Mouse (Mus musculus): ENCODE measurements around the gene 4930550C14Rik. TPM values are rescaled to one million over a fixed set of nuclear protein-coding genes. Genes with fewer than 3 reads are reported as not detected.

Gene 4930550C14Rik
- 0.66 and 1.1 TPM in 2 replicates for polyA plus RNA-seq (2012; rRNA removed)

DNA sequence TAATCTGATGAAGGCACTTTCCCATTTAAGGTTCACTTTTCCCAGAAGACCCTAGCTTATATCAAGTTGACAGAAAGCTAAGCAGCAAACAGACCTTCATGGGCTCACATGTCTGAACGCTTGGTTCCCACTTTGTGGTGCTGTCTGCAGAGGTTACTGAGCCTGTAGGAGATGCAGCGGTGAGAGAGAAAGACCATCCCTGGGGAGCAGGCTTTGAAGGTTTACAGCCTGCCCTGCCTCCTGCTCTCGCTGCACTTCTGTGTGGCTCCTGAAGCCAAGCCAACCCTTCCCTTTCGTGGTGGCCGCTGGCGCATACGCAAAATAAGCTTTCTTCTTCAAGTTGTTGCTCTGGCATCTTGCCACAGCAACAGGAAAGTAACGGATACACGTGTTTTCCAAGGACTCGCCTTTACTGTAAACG is at the start of gene 4930550C14Rik:
Gene 4930550C14Rik (plus strand): TSS at position 35 of the 421 bp plus-strand sequence.
- DNase-seq (ENCODE audit: extremely low spot score in 1 of 2, low spot score in 1 of 2): no peak

DNA sequence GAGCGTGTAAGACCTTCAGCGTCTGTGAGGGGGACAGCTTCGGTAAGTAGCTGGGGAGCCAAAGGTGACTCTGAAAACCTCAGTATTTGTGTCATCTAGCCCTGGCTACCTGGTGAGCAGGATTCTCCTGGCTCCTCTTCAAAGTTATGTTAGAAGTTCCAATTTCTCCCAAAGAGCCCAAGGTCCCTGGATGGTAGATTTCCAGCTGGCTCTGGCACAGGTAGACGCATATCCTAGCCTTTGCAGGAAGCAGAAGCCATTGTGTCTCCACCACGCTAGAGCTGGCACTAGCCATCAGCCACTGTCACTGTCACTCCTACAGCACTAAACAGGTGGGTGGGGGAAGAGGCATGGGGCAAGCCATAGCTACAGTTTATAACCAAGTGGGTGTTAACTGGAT is 49.0 kb upstream of the 4930550C14Rik start:
- DNase-seq (ENCODE audit: extremely low spot score in 1 of 2, low spot score in 1 of 2): no peak

DNA sequence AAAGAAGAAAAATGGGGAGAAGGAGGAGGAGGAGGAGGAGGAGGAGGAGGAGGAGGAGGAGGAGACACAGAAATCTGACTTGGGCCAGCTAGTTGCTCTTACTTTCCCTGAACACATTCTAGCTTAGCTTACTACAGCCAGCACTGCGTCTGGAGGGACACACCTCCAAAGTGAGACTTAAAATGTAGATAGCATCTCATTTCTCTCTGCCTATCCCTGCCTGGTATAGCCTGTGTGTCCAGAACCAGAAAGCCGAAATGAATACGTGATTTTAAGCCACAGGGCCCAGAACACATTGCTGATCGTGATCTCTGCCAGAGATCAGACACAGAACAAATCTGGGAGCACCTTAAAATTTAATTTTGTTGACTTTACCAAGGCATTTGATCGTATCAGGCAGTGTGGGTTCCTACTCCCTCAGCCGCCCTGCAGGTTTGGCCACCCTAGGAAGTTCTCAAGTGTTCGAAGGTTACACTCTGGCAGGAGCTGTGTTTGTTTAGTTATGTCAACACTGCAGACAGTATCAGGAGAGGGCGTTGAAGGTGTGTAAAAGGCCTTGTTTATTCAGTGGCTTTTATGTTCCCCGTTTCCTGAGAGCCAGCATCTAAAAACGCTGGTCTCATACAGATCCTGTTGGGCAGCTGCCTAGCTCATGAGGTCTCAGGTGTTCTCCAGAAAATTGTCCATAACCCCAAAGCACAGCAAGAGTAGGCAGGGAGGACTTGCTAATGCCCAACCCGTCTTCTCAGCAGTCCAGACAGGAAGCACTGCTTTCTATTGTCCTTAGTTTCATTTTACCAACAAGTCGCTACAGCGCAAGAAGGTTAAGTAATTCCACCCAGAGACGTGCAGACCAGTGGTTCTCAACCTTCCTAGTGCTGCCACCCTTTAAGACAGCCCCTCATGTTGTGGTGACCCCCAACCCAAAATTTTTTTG is 45.6 kb upstream of the 4930550C14Rik start:
- DNase-seq (ENCODE audit: extremely low spot score in 1 of 2, low spot score in 1 of 2): no peak

DNA sequence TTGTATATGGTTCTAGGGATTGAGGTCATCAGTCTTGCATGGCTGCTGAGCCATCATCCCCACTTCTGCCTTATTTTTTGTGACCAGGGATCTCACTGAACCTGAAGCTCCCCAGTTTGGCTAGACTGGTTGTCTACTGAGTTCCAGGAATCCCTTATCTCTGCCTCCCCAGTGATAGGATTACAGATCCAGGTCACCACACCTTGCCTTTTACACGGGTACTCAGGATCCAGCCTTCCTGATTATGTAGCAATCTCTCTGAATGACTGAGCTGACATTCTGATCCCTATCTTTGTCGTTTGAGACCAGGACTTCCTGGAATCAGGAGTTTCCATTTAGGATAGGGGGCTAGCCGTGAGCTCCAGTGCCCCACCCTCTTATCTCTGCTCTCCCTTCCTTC is 30.8 kb upstream of the 4930550C14Rik start:
- no peak for DNase-seq (ENCODE audit: extremely low spot score in 1 of 2, low spot score in 1 of 2)

DNA sequence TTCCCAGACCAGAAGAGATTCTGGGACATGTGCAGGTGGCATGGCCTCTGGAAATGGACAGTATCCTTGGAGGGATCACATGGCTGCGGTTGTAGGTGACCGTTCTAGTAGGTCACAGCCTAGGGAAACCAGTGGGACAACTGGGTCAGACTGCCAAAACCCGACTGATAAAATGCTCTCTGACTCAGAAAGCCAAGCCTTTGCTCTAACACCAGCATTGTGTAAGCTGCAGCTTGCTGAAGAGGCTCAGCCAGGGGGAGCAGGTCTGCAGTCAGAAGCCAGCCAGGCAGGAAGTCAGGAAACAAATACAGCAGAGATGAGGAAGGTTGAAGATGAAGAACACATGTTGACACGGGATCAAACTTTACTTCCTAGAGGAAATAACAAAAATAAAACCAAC is 26.2 kb upstream of the 4930550C14Rik start:
- no peak for DNase-seq (ENCODE audit: extremely low spot score in 1 of 2, low spot score in 1 of 2)

DNA sequence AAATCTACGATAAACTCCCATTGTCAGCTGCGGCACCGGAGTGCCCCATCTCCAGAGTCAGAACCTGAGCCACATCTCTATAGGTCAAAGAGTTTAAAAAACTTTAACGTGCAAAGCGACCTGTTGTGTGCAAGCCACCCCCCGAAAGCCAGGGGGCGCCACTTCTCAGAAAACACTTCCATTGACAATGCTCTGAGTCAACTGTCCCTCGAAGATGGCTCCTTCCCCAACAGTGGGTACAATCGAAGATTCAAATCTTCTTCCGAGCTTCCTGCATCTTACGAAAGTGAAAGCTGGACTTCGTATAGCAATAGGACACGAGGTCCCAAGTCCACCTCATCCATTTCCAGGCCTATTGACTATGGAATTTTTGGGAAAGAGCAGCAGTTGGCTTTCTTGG is 25.3 kb upstream of the 4930550C14Rik start:
- DNase-seq (ENCODE audit: extremely low spot score in 1 of 2, low spot score in 1 of 2): no peak

DNA sequence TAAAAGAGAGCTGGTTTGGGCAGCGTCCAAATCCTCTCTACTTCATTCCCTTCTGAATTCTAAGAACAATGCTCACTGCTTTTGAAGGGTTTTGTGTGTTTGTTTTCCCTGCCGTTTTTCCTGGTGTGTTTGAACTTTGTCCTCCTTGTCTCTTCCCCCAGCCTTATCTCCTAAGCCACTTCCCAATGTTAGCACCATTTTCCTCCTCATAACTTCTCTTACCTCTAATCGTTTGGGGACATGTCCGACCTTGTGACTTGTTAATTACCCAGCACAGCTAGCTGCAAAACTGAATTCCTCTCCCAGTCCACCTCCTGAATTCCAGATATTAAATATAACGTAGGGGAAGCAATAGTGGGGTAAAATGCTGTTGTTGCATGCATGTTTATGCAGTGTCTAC is 24.5 kb upstream of the 4930550C14Rik start:
- no peak for DNase-seq (ENCODE audit: extremely low spot score in 1 of 2, low spot score in 1 of 2)

DNA sequence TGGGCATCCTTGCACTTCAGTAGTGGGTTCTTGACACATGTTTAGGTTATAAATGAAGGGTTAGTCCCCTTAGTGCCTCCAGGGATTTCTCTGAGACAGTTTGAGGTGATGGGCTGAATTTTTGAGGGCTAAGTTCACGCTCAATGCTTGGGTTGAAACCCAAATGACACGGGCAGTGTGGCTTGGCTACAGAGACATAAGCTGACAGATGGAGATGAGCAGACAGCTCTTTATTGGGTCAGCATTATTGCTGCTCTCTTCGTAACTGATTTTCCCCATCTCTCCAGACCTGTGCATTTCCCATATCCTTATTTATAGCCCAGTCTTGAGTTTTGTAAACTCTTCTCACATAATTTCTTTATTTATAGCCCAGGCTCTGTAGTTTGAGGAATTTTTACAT is 24.0 kb upstream of the 4930550C14Rik start:
- DNase-seq (ENCODE audit: extremely low spot score in 1 of 2, low spot score in 1 of 2): no peak

DNA sequence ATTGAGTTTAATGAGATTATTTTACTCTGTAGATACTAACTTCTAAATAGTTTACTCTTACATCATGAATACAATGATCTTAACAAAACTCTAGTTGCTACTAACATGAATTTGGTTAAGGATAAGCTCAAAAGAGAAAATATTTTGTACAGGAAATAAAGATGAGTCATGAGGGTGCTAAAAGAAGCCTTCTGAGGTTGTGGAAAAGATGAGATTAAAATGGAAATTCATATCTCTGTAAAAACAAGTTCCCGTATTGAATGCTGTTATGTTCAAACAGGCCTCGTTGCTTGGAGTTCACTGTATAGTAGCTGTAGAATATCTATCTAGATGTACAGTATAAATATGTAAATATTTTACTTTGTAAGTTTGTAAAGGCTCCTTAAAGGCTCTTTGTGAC is 21.5 kb upstream of the 4930550C14Rik start:
- no peak for DNase-seq (ENCODE audit: extremely low spot score in 1 of 2, low spot score in 1 of 2)

DNA sequence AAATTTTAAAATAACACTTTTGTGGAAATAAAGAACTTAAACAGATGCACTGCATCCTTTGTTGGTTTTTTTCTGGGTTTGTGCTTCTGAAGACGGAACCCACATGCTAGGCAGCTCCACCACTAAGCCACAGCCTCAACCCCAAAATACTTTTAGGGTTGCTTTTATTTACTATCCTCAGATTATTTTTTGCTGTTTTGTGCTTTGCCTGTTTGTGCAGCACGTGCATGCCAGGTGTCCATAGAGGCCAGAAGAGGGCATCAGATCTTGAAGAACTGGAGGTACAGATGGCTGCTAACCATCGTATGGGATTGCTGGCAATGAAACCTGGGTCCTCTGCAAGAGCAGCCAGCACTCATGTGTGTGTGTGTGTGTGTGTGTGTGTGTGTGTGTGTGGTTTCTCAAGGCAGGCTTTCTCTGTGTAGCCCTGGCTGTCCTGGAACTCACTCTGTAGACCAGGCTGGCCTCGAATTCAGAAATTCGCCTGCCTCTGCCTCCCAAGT is 21.0 kb upstream of the 4930550C14Rik start:
- DNase-seq (ENCODE audit: extremely low spot score in 1 of 2, low spot score in 1 of 2): no peak

DNA sequence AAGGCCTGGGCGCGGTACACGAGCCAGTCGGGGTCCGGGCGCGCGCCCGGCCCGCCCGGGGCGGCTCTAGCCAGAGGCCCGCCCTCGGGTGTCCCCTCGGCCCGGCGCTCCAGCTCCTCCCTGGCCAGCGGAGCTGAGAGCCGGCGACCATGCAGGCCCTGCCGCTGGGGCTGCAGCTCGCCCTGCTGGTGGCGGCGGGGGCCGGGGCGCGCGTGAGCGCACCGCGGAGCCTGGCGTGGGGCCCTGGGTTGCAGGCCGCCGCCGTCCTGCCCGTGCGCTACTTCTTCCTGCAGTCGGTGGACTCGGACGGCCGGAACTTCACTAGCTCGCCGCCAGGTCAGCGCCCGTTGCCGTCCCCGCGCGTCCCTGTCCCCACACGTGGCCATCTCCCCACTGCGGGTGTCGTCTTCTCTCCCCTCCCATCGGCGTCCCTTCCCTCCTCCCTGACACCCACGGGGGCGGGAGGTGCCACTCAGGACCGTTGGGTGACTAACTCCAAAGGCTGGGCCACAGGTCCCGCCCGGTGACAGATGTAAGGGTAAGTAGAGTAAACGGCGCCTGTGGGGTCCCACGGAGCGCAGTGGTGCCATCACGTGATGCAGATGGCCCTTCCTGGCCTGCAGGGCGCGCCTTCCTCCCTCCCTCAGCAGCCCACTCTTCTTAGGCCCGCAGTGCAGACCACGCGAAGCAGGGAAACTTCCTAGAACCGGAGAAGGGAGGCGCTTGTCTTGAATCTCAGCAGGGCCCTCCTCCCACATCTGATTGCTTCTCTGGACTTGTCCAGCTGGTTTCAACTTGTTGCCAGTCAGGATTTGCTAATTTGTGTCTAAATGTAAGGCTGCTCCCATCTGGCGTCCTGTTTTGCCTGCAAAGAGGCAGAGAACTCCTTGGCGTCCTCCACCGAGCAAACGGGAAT is 17.9 kb upstream of the 4930550C14Rik start, which contains the start of gene Kdelc2:
Gene Kdelc2 (plus strand): TSS at position 75 of the 916 bp plus-strand sequence.
- DNase-seq (ENCODE audit: extremely low spot score in 1 of 2, low spot score in 1 of 2): peak; percentile 82 to 83

DNA sequence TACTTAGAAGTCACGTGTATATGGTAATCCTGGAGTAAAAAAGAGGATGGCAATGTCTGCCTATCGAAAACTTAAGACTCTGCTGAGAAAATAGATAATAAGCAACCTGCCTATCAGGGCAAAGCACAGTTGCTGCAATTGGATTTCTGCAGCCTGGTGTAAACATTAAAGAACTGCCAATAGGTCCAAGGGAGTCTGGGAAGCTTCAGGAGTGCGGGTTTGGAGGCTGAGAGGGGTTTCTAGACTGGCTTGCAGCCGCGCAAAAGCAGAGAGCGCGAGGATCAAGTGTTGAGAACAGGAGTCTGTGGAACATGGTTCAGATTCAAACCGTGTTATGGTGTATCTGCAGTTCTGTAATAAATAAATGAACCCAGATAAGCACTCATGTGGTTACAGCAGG is 17.3 kb upstream of the 4930550C14Rik start:
- DNase-seq (ENCODE audit: extremely low spot score in 1 of 2, low spot score in 1 of 2): no peak

DNA sequence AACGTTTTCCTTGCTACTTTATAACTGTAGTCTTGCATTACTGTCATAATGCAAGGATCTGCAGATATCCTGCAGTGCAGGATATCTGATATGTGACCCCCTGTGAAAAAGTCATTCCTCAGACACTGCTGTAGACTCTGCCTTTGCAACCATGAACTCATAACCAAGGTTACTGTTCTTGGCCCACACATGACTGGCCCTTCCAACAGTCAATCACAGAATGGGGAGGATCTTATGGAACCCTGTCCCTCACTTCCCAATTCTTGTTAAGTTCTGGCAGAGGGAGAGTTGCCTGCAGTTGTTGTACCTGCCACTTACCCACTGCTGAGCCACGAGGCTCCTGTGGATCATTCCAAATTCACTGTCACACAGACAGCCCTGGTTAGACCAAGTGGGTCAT is 14.7 kb upstream of the 4930550C14Rik start:
- no peak for DNase-seq (ENCODE audit: extremely low spot score in 1 of 2, low spot score in 1 of 2)

DNA sequence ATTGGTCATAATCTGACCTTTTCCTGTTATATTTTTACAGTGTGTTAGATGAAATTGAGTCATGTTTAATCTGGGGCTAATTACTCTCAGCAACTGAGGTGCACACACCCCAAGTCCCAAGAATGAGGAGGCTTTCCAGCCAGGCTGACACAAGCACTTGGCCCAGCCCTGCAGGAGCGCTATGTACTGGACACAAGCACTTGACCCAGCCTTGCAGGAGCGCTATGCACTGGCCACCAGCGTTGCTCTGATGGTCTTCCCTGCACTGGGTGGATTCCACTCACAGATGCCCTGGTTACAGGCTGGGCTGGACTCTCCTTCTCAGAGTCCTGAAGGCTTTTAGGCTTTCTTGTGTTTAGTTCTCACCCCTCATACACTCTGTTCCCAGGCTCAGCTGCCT is 13.0 kb upstream of the 4930550C14Rik start:
- DNase-seq (ENCODE audit: extremely low spot score in 1 of 2, low spot score in 1 of 2): no peak

DNA sequence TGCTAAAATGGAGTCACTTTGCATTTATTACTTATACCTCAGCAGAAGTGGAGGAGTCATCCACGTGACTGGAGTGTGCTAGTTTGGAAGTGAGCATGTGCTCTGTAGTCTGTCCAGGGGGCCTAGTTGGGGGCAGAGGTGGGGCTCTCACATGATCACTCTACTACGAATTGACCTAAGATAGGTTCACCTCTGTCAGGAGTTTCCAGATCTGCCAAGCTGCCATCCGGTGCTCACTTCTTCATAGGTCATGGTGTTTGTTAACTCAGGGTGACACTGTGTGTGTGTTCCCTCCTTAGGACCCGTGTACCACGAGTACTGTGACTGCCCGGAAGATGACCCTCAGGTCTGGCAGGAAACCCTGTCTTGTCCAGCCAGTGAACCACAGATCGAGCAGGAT is 12.0 kb upstream of the 4930550C14Rik start:
- no peak for DNase-seq (ENCODE audit: extremely low spot score in 1 of 2, low spot score in 1 of 2)

DNA sequence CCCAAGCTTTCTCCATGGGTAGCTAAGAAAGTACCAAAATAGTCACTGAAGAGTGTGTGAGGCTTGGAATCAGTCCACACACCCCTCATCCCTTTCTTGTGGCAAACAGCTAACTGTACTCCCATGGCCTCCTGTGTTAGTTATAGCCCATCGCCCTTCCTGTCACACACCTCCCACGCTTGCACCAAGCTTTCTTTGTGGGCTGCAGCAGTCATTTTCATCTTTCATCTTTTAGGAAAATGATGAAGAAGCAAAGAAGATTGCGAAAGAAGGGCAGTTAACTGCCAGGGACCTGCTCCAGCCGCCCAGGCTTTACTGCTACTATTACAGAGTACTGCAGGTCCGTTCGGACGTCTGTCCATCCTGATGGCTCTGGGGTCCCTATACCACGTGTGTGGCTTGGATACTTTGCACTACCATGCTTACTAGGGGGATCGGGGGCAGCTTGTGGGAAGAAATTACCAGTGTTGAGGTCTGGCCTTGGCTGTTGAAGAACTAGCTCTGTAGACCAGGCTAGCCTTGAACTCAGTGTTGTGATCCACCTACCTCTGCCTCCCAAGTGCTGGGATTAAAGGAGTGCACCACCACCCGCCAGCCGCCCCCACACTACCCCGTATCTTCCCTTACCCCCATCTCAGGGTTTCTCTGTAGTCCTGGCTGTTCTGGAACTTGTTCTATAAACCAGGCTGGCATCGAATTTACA is 4.3 kb upstream of the 4930550C14Rik start:
- peak in 1 of 2 experiments; percentile 45 for DNase-seq (ENCODE audit: extremely low spot score in 1 of 2, low spot score in 1 of 2)

DNA sequence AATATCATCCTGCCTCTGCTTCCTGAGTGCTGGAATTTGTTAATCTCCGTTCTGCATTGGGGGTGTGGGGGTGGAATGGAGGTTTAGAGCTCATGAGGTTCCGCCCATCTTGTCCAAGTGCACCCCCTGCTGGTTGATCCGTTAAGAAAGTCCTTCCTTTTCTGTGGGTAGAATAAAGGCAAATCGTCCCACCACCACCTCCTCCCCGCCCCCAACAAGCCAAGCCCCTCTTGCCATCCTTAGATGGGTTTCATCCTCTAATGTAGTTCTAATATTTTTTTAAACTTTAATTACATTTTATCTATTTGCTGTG is 3.8 kb upstream of the 4930550C14Rik start:
- DNase-seq (ENCODE audit: extremely low spot score in 1 of 2, low spot score in 1 of 2): peak in 1 of 2 experiments; percentile 78

DNA sequence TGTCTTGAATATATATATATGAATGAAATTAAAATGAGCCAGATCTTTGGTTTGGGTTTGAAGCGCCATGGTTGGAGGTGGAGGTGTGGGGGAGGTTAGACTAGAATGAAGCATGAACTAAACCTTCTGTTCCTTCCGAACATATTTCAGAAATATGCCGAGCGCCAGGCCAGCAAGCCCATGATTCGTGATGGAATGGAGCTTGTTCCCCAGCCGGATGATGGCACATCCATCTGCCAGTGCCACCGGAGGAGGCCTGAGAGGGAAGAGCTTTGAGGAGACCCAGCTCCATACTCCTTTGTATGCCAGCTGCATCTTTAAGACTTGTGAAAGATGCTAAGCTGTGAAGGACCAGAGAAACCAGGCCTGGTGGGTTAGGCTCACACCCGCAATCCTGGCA is 2.6 kb upstream of the 4930550C14Rik start:
- DNase-seq (ENCODE audit: extremely low spot score in 1 of 2, low spot score in 1 of 2): no peak

DNA sequence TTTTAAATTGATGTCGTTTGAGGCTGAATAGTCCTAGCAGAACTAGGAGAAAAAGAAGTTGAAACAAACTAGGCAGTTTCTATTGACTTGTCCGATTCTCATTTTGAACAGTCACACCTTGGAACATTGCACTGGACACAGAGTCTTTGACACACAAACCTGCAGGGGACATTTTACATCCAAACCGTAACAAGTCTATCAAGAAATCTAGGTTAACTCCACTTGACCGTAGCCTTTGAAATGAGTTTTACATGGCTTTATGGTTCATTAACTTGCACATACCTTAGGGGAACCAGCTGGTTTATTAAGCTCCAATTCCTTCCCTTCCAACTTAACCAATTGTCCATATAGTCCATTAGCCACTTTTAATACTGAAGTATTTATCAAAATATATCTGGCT is 1.4 kb upstream of the 4930550C14Rik start:
- no peak for DNase-seq (ENCODE audit: extremely low spot score in 1 of 2, low spot score in 1 of 2)

DNA sequence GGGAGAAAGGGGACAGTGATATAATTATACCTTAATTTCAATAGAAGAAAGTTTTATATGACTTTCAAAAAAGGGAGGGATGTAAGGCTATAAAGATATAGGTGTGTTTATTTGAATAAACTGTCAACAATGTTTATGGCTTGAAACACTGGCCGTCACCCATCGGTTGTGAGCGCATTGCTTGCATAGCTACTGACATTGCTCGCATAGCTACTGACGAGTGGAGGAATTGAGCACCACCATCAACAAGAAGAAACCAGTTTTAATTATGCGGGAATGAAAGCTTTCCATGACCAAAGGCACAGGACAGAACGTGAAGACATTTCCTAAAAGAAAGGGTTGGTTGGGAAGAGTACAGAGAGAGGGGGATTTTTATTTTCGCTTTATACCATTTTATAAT is 979 bp upstream of the 4930550C14Rik start:
- DNase-seq (ENCODE audit: extremely low spot score in 1 of 2, low spot score in 1 of 2): no peak

DNA sequence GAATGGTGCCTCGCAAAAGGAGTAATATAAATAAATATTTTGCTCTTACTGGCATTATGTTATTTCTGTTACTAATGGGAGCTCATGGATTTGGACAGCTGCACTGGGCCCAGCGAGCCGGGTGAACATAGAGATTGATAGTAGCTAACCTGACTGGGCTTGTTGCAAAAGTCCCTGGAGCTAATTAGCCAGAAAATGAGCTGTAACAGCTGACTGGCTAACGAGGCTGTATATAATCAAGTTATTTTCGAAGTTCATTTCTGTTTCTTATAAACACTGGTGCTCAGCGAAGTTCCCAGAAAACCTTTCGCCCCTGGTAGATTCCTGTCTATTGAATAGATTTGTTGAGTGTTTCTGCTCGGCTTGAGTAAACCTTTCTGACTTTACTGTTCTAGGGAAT is 866 bp downstream of the 4930550C14Rik start:
- no peak for DNase-seq (ENCODE audit: extremely low spot score in 1 of 2, low spot score in 1 of 2)

Data from frontal cortex, adult 2 months (tissue).